Mouse (Mus musculus) lung, embryonic 14.5 days (tissue): ENCODE data around the gene Ptprd. TPM values are rescaled to one million over a fixed set of nuclear protein-coding genes. Genes with fewer than 3 reads are reported as not detected.

Experiments
- ATAC-seq: fragments of 200-750 bp; cut with Nextera tagmentation; 2 replicates; pipeline ENCODE4 v1.8.0; 2017; ENCODE audit warnings: mild to moderate bottlenecking, moderate TSS enrichment, moderate library complexity; ENCODE audit not compliant: insufficient read depth
- DNase-seq: peaks from one replicate; pipeline ENCODE4 v3.0.0-alpha.2; 2015
- H3K27ac ChIP-seq: fragments of 300-500 bp; sonication (generic); 2 replicates; pipeline ENCODE4 v1.5.1; 2014; ENCODE audit warnings: low read depth, mild to moderate bottlenecking, moderate library complexity
- H3K27me3 ChIP-seq: fragments of 300-500 bp; sonication (generic); 2 replicates; pipeline ENCODE4 v1.6.1; 2014; ENCODE audit warnings: low read length, control low read depth; ENCODE audit not compliant: insufficient read depth
- H3K36me3 ChIP-seq: fragments of 300-500 bp; sonication (generic); 2 replicates; pipeline ENCODE4 v1.6.1; 2014; ENCODE audit warnings: control low read depth; ENCODE audit not compliant: insufficient read depth
- H3K4me1 ChIP-seq: fragments of 300-500 bp; sonication (generic); 2 replicates; pipeline ENCODE4 v1.6.1; 2014; ENCODE audit warnings: antibody characterized with exemption, control low read depth; ENCODE audit not compliant: insufficient read depth
- H3K4me2 ChIP-seq: fragments of 300-500 bp; sonication (generic); 2 replicates; pipeline ENCODE4 v1.6.1; 2014; ENCODE audit warnings: mild to moderate bottlenecking
- H3K4me3 ChIP-seq: fragments of 300-500 bp; sonication (generic); 2 replicates; pipeline ENCODE4 v1.5.1; 2014; ENCODE audit warnings: low read depth, low read length
- H3K9ac ChIP-seq: fragments of 300-500 bp; sonication (generic); 2 replicates; pipeline ENCODE4 v1.6.1; 2014
- H3K9me3 ChIP-seq: fragments of 300-500 bp; sonication (generic); 2 replicates; pipeline ENCODE4 v1.6.1; 2016; ENCODE audit warnings: low read depth, low read length, control low read depth
- CTCF ChIP-seq: IDR thresholded peaks from 2 replicates; pipeline ENCODE4 v1.5.1; 2016; ENCODE audit warnings: antibody characterized with exemption, low read depth
- WGBS: fragments of 180-500 bp; shearing (Covaris S2); extraction: QIAGEN DNeasy Blood & Tissue Kit; methylation state at CpG from one replicate; pipeline ENCODE4 v1.1.7; 2014; 5-methylcytosine and 5-hydroxymethylcytosine counted together
- polyA plus RNA-seq: library from polyadenylated mRNA; unstranded; fragments of >200 nt; fragmentation: Nextera tagmentation; extraction: Ambion mirVana; gene quantifications from 2 replicates; pipeline ENCODE4 v1.2.1, GENCODE M21; 2014

Ptprd gene
- polyA plus RNA-seq, 1 experiment from 2014 or later = 25.3 TPM

DNA sequence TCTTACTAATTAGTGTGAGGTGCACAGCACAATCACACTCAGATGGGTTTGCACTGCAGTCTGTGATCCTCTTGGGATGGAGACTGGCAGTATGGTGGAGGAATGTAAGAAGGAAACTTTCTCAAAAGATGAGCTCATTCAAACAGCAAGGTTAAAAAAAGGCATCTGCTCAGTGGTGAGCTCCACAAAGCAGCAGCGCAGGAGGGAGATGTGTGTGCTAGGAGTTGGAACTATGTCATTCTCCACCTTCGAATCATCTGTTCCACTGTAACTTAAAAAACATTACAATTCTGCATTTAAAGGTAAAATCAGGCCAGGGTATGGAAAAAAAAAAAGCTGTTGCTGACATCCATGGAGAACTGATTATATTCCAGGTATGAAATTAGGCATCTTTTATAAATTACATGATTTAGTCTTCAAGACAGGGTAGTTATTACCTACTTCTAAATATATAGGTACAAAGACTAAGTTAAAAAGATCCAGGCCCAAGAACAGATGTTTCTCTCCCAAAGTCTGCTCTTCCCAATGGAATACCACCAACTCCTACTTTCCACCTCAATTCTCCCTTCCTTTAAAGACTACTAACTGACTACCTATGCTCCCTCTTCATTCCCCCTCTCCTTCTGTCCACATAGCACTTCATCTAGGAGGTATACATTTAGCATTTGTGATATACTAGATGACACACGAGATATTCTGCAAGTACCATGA, 562.0 kb downstream of the Ptprd start:
- no peak overlapping the region for H3K4me2 ChIP-seq
- H3K27me3 ChIP-seq = no peaks in the 10 kb centered on the region
- ATAC-seq = no peak
- H3K4me1 ChIP-seq = no peaks in the 10 kb centered on the region
- no peaks in the 10 kb centered on the region for H3K36me3 ChIP-seq
- 72% methylated on average over 3 of the region's 3 CpGs for WGBS
- no peak overlapping the region for H3K27ac ChIP-seq
- TF ChIP-seq CTCF = no peak
- H3K4me3 ChIP-seq = no peak overlapping the region
- DNase-seq = no peak
- H3K9ac ChIP-seq = no peak overlapping the region
- no peaks in the 10 kb centered on the region for H3K9me3 ChIP-seq

DNA sequence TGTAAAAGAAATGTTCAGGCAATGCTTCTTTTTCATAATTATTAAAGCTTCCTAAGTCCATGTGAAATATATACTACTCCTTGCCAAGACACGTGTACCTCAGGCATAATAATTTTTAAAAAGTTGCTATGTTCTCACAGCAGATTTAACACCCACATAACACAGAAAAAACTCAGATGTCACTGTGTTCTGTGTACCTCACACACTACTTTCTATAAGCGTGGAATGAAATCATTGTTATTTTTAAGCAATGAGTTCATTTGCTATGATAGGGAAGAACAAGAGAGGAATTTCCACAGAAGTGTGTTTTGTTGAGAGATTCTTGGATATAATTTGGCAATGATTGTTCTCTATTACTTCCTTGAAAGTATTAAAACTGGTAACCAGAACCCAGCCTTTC, 562.9 kb downstream of the Ptprd start:
- H3K4me3 ChIP-seq = no peak overlapping the region
- DNase-seq = no peak
- no peaks in the 10 kb centered on the region for H3K36me3 ChIP-seq
- WGBS = 74% methylated on average over 2 of the region's 2 CpGs
- H3K4me2 ChIP-seq = no peak overlapping the region
- H3K4me1 ChIP-seq = no peaks in the 10 kb centered on the region
- no peak for TF ChIP-seq CTCF
- H3K27ac ChIP-seq = no peak overlapping the region
- ATAC-seq = no peak
- no peaks in the 10 kb centered on the region for H3K9me3 ChIP-seq
- H3K9ac ChIP-seq = no peak overlapping the region
- H3K27me3 ChIP-seq = no peaks in the 10 kb centered on the region

DNA sequence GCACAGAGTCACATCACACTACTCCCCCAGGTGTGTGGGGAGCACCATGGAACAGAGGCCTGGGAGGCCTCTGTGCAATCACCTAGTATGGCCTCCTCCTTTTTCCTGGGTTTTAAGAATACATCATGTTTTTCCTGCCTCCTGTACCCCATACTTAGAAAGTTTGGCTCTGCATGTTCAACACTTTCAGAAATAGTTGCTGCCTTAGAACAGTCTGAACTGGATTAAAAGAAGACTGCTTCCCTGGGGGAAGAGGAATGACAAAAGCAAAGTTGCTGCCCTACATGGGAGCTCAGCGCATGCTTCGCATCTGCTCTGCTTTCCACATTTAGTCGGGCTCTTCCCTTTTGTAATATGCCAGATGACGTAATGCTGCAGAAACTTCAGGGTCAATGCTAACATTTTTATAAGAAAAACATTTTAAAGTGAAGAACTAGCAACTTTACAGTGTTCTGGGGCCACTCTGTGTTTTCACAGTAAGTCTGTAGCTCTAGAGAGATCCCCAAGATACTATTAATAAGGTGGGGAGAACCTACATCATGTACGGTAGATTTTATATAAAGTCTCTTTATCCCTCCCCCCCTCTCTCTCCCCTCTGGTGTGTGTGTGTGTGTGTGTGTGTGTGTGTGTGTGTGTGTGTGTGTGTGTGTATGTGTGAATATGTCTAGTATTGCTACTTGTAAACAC, 564.2 kb downstream of the Ptprd start:
- Histone ChIP-seq H3K4me1 (no peaks in the 10 kb centered on the region), H3K9me3 (no peaks in the 10 kb centered on the region), H3K27ac (no peak overlapping the region), H3K36me3 (no peaks in the 10 kb centered on the region), H3K9ac (no peak overlapping the region), H3K27me3 (no peaks in the 10 kb centered on the region), H3K4me2 (no peak overlapping the region), H3K4me3 (no peak overlapping the region)
- no peak for TF ChIP-seq CTCF
- WGBS = 71% methylated on average over 5 of the region's 5 CpGs
- no peak for DNase-seq
- ATAC-seq = no peak

DNA sequence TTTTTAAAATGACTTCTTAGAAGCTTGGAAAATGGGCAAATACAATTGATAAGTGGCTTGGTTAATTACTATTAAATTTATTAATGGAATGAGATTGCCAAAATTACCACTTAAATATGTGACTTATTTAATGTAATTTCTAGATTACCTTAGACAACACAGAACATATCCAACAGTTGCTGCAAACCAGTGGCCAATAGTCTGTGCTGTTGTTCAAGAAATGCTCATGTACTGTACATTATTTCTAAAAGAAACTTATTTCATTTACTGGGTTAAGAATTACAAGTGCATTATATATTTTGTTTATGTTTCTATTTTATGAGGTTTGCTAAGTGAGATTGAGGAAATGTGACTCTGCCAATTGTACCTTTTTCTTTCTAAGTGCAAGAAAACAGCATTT, 567.3 kb downstream of the Ptprd start:
- ATAC-seq (no peak), DNase-seq (peak; percentile 26)
- Histone ChIP-seq H3K27me3 (no peaks in the 10 kb centered on the region), H3K4me2 (no peak overlapping the region), H3K9me3 (no peaks in the 10 kb centered on the region), H3K27ac (no peak overlapping the region), H3K9ac (no peak overlapping the region), H3K36me3 (no peaks in the 10 kb centered on the region), H3K4me3 (no peak overlapping the region), H3K4me1 (no peaks in the 10 kb centered on the region)
- 0 out of 2 replicates have a peak, but pooled peaks have one; percentile 2 for TF ChIP-seq CTCF

DNA sequence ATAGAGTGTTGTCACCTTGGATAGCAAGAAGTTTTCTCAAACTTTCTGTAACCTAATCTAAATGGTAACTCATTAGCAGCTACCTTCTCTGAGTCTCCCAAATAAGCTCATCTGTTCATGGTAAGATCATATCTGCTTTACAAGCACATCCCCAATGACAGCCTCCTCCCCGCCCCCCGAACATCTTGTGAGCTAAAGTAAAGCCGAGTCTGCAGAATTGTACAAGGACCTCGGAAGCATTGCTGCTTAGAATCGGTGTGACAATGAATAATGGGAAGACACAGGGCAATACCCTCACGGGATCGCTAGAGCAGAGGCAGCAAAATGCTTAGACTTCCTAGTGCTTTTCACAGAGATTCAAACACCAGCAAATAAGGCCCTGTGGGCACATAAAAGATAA, 571.7 kb downstream of the Ptprd start:
- Histone ChIP-seq H3K4me3 (no peak overlapping the region), H3K9ac (no peak overlapping the region), H3K27ac (no peak overlapping the region), H3K4me2 (no peak overlapping the region), H3K4me1 (no peaks in the 10 kb centered on the region), H3K9me3 (no peaks in the 10 kb centered on the region), H3K27me3 (no peaks in the 10 kb centered on the region), H3K36me3 (no peaks in the 10 kb centered on the region)
- no peak for TF ChIP-seq CTCF
- ATAC-seq (no peak), DNase-seq (no peak)
- WGBS = 54% methylated on average over 7 of the region's 7 CpGs

DNA sequence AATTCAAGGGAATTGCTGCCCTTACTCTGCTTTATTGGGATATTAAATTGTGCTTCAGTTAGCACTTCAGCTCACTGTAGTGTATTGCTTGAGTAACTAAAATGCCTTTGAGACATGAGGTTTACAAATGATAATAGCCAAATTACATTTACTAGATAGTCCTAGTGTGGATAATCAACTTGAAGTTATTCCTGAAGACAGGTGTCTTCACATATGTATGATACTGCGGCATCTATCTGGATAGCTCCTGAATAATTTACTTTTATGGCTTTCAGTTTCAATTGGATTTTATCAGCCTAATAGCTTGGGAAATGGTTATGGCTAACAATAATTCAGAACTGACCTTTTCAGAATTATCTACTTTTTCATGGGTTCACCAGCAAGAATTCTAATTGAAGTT, 598.6 kb downstream of the Ptprd start:
- WGBS = 94% methylated on average over 1 of the region's 1 CpGs
- DNase-seq (no peak), ATAC-seq (no peak)
- TF ChIP-seq CTCF = no peak
- Histone ChIP-seq H3K9me3 (no peaks in the 10 kb centered on the region), H3K27me3 (no peaks in the 10 kb centered on the region), H3K9ac (no peak overlapping the region), H3K27ac (no peak overlapping the region), H3K4me2 (no peak overlapping the region), H3K4me3 (no peak overlapping the region), H3K4me1 (no peaks in the 10 kb centered on the region), H3K36me3 (no peaks in the 10 kb centered on the region)

DNA sequence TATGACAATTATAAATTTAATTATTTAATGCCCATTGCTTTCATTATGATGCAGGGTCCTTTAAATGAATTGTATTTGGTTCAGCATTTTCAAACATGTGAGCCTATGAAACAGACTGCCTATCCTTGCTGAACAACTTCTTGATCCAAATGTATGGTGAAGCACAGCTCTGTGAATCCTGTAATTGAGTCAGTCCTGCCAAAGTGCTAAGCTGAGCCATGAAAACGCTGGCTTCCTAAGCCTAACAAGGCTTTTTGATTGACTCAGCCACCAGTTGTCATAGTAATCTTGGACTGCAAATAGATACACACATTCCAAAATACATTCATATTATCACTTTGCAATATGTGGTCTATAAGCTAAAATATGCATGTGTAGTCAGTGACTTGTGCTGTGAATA, 625.1 kb downstream of the Ptprd start:
- no peak for DNase-seq
- ATAC-seq = no peak
- Histone ChIP-seq H3K4me1 (no peaks in the 10 kb centered on the region), H3K36me3 (no peaks in the 10 kb centered on the region), H3K4me3 (no peak overlapping the region), H3K4me2 (no peak overlapping the region), H3K27me3 (no peaks in the 10 kb centered on the region), H3K27ac (no peak overlapping the region), H3K9ac (no peak overlapping the region), H3K9me3 (no peaks in the 10 kb centered on the region)
- no peak for TF ChIP-seq CTCF
- WGBS = 75% methylated on average over 1 of the region's 1 CpGs
